Mouse (Mus musculus): ENCODE results near the gene Gm3164.
"Not testable (repeated sequence)": the region's sequence is repeated elsewhere in the genome, so short reads cannot be mapped to it uniquely, and the experiment has no call there.

The Gm3164 gene

DNA sequence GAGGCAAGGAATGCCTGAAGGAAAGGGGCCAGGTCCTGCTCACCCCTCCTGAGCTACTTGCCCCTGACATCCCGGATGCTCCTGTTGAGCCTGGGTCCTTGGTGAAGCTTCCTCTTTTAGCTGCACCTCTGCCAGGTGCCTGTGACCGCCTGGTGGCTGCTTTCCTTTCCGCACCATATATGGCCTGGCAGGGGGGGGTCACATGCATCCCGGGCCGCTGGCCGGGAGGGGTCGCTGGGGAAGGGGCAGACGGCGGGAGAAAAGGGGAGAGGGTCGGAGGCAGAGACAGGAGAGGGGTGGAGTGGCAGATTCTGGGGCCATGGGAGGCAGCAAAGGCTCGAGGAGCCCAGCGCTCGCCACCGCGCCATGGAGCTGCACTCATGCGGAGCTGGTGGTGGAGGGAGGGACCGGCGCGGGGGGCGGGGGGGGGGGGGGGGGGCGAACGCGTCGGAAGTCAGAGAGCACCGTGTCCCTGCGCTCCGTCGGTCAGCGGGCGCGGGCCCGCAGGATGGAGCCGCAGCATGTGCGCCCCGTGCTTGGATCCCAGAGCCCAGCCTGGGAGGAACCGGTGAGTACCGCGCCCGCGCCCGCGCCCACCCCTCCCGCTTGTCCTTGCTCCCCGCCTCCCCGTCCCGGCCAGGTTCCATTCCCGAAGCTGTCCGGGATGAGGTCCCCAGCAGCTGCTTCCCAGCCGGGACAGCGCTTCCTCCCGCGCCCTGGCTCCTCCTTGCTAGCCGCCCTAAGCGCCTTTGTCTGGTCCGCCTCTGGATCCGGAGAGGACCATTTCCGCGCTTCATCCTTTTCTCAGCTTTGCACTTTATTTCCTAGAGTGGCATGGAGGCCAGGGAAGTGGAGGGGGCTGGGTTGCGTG is at the start of gene Gm3164:
TSS of gene Gm3164 (plus strand) at position 484 of the 871 bp plus-strand sequence.
- not testable (repeated sequence) for DNase-seq (ENCODE audit: low spot score in 2 of 2)

DNA sequence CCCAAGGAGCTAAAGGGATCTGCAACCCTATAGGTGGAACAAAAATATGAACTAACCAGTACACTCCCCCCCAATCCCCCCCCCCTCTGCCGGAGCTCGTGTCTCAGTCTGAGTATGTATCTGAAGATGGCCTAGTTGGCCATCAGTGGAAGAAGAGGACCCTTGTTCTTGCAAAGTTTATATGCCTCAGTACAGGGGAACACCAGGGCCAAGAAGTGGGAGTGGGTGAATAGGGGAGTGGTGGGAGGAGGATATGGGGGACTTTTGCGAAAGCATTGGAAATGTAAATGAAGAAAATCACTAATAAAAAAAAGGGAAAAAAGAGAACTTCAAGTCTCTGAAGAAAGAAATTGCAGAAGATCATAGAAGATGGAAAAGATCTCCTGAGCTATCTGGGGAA is 46.3 kb upstream of the Gm3164 start:
- DNase-seq (ENCODE audit: low spot score in 2 of 2), result not testable (repeated sequence)

DNA sequence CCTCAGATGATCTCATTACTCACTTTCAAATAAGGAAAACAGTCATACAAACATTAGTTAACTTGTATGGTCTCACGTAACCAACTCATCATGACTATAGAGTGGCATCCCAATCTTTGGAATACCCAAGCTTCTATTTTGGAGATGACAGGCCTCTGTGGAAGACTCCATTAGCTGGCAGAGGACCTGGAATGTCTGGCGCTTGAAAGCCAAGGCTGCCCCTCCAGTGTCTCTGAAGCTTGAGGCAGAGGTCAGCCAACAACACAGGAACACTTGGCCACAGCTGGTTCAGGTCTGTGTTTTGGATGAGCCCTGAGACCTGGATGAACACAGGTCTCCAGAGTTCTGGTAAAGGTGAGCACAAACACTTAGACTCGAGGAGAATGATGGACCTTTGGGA is 45.6 kb upstream of the Gm3164 start:
- DNase-seq (ENCODE audit: low spot score in 2 of 2), result not testable (repeated sequence)

DNA sequence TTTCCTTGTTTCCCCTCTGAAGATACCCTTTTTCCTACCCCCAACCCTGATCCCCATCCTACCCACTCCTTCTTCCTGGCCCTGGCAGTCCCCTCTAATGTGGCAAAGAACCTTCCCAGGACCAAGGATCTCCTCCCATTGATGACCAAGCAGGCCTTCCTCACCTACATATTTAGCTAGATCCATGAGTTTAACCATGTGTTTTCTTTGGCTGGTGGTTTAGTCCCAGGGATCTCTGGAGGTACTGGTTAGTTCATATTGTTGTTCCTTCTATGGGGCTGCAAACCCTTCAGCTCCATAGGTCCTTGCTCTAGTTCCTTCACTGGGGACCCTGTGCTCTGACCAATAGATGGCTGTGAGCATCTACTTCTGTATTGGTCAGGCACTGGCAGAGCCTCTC is 37.4 kb upstream of the Gm3164 start:
- DNase-seq (ENCODE audit: low spot score in 2 of 2), result not testable (repeated sequence)

DNA sequence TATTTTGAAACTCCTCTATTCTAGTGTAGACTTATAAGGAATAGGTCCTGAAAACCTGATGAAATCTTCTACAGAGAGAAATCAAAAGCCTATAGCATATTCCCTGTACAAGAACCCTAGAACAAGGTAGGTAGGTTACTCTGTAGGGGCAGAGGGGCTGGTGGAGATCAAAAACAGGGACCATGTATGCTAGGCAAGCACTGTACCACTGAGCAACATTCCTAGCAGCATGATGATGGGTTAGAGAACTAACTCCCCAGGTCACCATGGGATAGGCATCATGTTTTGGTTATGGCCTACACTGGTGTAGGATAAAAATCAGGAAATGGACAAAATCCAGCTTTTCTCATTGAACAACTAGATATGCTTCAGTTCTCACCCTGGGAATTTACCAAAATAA is 29.6 kb upstream of the Gm3164 start:
- not testable (repeated sequence) for DNase-seq (ENCODE audit: low spot score in 2 of 2)

DNA sequence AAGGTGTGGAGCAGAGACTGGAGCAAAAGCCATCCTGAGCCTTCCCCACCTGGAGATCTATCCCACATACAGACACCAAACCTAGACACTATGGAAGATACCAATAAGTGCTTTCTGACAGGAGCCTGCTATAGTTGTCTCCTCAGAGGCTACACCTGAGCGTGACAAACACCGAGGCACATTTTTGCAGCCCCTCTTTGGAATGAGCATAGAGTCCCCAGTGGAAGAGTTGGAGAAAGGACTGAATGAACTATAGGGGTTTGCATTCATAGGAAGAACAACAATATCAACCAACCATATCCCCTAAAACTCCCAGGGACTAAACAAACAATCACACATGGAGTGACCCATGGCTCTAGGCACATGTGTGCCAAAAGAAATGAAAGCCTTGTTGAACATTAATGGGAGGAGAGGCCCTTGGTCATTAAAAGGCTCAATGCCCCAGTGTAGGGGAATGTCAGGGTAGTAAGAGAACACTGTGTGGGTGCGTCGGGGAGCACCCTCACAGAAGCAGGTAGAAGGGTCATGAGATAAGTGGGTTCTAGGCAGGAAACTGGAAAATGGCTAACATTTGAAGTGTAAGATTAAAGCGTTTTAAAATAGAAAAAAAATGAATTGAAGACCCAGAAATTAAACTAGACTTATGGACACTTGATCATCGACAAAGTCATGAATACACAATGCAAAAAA is 22.3 kb upstream of the Gm3164 start:
- not testable (repeated sequence) for DNase-seq (ENCODE audit: low spot score in 2 of 2)

DNA sequence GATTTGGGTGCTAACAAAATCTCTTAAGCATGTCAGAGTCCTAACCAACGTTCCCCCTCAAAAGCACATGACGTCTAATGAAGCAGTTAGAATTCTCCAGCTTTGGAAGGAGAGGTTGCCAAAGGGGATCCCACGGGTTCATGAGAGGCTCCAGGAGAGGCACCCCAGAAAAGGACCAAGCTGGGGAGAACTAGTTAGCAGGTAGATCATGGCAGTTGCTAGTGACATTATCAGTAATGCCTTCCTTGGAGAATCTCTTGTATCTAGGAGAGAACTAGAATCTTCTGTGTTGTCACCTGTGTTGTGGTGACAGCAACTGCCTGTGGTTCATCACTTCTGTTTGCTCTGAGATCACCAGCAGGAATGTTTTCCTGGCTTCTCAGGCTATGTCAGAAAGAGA is 18.0 kb upstream of the Gm3164 start, which contains the start of gene Gm3159:
TSS of gene Gm3159 (plus strand) at position 301 of the 400 bp plus-strand sequence.
- not testable (repeated sequence) for DNase-seq (ENCODE audit: low spot score in 2 of 2)

DNA sequence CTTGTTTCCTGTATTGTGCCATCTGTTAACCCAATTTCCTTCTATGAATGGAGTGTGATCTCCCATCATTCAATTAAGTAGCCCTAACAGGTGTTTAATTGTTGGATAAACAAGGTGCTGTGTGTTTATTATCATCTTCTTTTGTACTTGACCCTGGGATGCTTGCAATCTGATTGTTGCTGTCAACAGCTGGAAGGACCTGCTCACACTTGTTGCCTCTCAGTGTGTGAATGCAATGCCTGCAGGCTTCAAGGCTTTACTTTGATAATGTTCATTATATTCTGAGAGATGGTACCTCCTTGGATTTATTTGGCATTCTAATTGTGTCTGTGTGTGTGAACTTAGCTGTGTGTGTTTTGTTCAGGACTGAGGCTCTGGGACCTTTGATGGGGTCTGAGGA is 16.6 kb upstream of the Gm3164 start:
- DNase-seq (ENCODE audit: low spot score in 2 of 2), result not testable (repeated sequence)

DNA sequence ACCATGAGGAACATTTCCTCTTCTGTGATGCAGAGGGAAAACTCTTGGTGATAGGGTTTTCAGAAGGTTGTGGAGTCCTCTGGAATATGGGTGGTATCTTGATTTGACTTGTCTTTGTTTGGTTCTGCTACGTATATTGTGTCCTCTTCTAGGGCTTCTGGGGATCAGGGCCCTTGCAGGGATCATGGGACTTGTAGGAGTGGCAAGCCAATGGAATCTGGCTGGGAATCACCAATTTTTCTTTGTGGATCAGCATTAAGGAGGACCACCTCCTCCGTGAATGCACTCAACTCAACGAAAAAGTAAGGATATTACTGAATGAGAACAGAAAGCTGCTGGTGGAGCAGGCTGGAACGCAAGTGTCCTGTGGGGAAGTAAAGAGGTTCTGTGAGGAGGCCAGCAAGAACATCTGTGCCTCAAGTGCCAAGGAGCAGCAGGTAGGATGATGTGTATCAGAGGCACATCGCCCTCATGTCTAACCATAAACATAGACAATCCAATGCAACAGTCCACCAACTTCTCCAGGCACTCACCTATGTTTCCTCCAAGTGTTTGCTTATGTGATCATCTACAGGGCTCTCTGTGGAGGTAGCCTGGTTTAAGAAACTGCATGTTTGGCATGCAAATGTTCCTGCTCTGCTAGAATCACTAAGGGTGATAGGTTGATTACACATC is 15.0 kb upstream of the Gm3164 start:
- not testable (repeated sequence) for DNase-seq (ENCODE audit: low spot score in 2 of 2)

DNA sequence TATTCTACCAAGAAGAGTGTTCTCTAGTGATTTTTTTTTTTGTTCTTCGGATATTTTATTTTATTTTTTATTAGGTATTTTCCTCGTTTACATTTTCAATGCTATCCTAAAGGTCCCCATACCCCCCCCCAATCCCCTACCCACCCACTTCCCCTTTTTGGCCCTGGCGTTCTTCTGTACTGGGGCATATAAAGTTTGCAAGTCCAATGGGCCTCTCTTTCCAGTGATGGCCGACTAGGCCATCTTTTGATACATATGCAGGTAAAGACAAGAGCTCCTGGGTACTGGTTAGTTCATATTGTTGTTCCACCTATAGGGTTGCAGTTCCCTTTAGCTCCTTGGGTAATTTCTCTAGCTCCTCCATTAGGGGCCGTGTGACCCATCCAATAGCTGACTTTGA is 14.0 kb upstream of the Gm3164 start:
- DNase-seq (ENCODE audit: low spot score in 2 of 2), result not testable (repeated sequence)

DNA sequence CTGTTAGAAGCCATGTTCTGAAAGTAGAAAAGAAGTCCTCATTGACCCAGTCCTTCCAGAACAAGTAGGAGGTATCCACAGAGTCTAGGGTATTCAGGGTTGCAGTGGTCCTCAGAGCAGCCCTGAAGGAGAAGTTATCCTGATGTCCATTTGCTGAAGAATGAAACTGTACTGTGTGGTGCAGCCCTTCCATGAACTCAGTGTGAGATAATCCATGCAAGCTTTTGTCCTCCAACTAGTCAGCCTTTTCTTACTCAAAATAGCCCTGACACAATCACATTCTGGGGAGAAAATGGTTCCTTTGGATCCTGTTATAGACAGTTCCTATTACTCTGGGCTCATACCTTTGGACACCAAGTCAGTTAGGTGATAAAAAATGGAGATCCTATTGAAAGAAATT is 11.4 kb upstream of the Gm3164 start:
- not testable (repeated sequence) for DNase-seq (ENCODE audit: low spot score in 2 of 2)

DNA sequence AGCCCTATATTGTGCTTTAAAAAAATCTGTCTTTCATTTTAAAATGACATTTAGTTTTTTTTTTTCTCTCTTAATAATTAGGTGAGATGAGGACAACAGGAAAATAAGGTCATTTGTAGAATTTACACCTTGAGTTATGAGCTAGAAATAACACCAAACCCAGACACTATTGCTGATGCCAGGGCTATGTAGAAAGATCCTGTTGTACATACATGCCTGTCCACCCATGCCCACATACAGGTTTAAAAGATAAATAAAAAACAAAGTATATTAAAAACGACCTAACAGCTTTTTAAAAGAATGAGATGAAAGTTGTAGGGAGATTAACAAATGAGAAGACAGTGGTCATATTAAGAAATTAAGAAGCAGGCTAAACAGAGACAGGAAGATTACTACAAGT is 5.3 kb upstream of the Gm3164 start:
- DNase-seq (ENCODE audit: low spot score in 2 of 2), result not testable (repeated sequence)

DNA sequence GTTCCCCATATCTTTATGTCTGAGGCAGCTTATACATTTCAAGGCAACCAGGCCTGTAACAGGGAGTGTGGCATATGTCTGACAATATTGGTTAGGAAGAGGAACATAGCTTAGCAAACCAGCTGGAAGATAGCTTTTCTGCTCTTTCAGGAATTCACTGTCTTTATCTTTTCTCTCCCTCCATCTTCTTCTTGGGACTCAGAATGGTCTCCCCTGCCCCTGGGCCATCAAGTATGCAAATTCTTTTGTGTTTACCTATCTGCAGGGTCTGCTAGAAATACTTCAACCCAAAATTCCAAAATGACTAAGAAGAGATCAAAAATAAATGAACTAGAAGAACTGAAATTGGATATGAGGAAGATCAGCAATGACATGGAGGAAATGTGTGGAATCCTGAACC is 15.4 kb downstream of the Gm3164 start, which contains the start of gene Gm3173:
TSS of gene Gm3173 (plus strand) at position 301 of the 400 bp plus-strand sequence.
- not testable (repeated sequence) for DNase-seq (ENCODE audit: low spot score in 2 of 2)

DNA sequence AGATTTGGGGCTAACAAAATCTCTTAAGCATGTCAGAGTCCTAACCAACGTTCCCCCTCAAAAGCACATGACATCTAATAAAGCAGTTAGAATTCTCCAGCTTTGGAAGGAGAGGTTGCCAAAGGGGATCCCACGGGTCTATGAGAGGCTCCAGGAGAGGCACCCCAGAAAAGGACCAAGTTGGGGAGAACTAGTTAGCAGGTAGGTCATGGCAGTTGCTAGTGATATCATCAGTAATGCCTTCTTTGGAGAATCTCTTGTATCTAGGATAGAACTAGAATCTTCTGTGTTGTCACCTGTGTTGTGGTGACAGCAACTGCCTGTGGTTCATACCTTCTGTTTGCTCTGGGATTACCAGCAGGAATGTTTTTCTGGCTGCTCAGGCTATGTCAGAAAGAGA is 66.2 kb downstream of the Gm3164 start, which contains the start of gene Gm3182:
TSS of gene Gm3182 (plus strand) at position 301 of the 400 bp plus-strand sequence.
- not testable (repeated sequence) for DNase-seq (ENCODE audit: low spot score in 2 of 2)

All from spleen, postnatal 36 days (tissue).